Mouse (Mus musculus) CH12.LX (cell line): ENCODE data around the gene Ccdc136. TPM values are rescaled to one million over a fixed set of nuclear protein-coding genes. Genes with fewer than 3 reads are reported as not detected.
"Not testable (repeated sequence)": the region's sequence is repeated elsewhere in the genome, so short reads cannot be mapped to it uniquely, and the experiment has no call there.

Experiments
- DNase-seq: peaks from one replicate; pipeline ENCODE4 v3.0.0-alpha.2; 2013; ENCODE audit errors: extremely low read depth
- H3K27ac ChIP-seq: 2 replicates; pipeline ENCODE4 v1.5.1; 2012; ENCODE audit warnings: low read depth, mild to moderate bottlenecking, control low read depth, moderate library complexity; ENCODE audit not compliant: insufficient read depth
- H3K27me3 ChIP-seq: replicated peaks from 2 replicates; pipeline ENCODE3; 2012; ENCODE audit warnings: inconsistent platforms
- H3K36me3 ChIP-seq, 2 experiments: replicated peaks in 1 of 2; 2 replicates each; pipeline versions ENCODE3 to v1.6.1; 2012; ENCODE audit warnings: inconsistent platforms in 1 of 2, low read length in 1 of 2, mild to moderate bottlenecking in 1 of 2, mixed read lengths in 1 of 2, moderate library complexity in 1 of 2; ENCODE audit not compliant: control insufficient read depth in 1 of 2, insufficient read depth in 1 of 2
- H3K4me1 ChIP-seq, 2 experiments: 2 replicates each; pipeline ENCODE4 v1.6.1; 2012; ENCODE audit warnings: inconsistent platforms in 1 of 2, moderate library complexity in 1 of 2; ENCODE audit not compliant: insufficient read depth in 2 of 2, control insufficient read depth in 1 of 2
- H3K4me2 ChIP-seq: 2 replicates; pipeline ENCODE4 v1.6.1; 2012; ENCODE audit warnings: low read depth, mild to moderate bottlenecking, control low read depth; ENCODE audit not compliant: poor library complexity, insufficient read depth, severe bottlenecking
- H3K4me3 ChIP-seq, 3 experiments: fragments of 150-350 bp in 1 of 3; sonication (generic) in 1 of 3; replicated peaks in 1 of 3; 2 replicates each; pipeline versions ENCODE3 to v1.5.1; 2011 to 2012; ENCODE audit warnings: low read depth in 2 of 3, low read length in 2 of 3, mild to moderate bottlenecking in 2 of 3, moderate library complexity in 2 of 3, control low read depth in 1 of 3, improper control_type of control experiment in 1 of 3, inconsistent platforms in 1 of 3, mixed read lengths in 1 of 3; ENCODE audit not compliant: poor library complexity in 1 of 3
- H3K79me2 ChIP-seq: replicated peaks from 2 replicates; pipeline ENCODE4 v1.6.1; 2012; ENCODE audit warnings: mild to moderate bottlenecking, moderate library complexity; ENCODE audit not compliant: control insufficient read depth, poor library complexity, insufficient read depth, severe bottlenecking; ENCODE audit errors: extremely low read depth
- H3K9ac ChIP-seq: 2 replicates; pipeline ENCODE4 v1.6.1; 2012; ENCODE audit warnings: low read depth, mild to moderate bottlenecking, control low read depth, moderate library complexity; ENCODE audit not compliant: insufficient read depth
- H3K9me3 ChIP-seq: replicated peaks from 2 replicates; pipeline ENCODE3; 2012; ENCODE audit warnings: low read length, inconsistent platforms, mixed read lengths
- ELF1 ChIP-seq: IDR thresholded peaks from 2 replicates; pipeline ENCODE4 v1.6.1; 2014; ENCODE audit warnings: low read depth, mild to moderate bottlenecking, inconsistent platforms, low read length, improper control_type of control experiment
- HCFC1 ChIP-seq: IDR thresholded peaks from 2 replicates; pipeline ENCODE4 v1.6.1; 2012; ENCODE audit warnings: low read depth, mild to moderate bottlenecking, inconsistent platforms, low read length, improper control_type of control experiment
- KAT2A ChIP-seq: IDR thresholded peaks from 2 replicates; pipeline ENCODE4 v1.6.1; 2012; ENCODE audit warnings: low read length, improper control_type of control experiment, inconsistent platforms; ENCODE audit not compliant: insufficient replicate concordance
- MAX ChIP-seq: IDR thresholded peaks from 2 replicates; pipeline ENCODE4 v1.6.1; 2011; ENCODE audit warnings: low read length, improper control_type of control experiment
- MAZ ChIP-seq: IDR thresholded peaks from 2 replicates; pipeline ENCODE4 v1.6.1; 2012; ENCODE audit warnings: low read depth, mild to moderate bottlenecking, inconsistent platforms, low read length, improper control_type of control experiment, moderate library complexity
- MEF2A ChIP-seq: IDR thresholded peaks from 2 replicates; pipeline ENCODE4 v1.6.1; 2014; ENCODE audit warnings: low read depth, mild to moderate bottlenecking, inconsistent platforms, low read length, improper control_type of control experiment, borderline replicate concordance
- NELFE ChIP-seq: IDR thresholded peaks from 2 replicates; pipeline ENCODE4 v1.6.1; 2011; ENCODE audit warnings: low read depth, low read length, improper control_type of control experiment
- POLR2A ChIP-seq: IDR thresholded peaks from 2 replicates; pipeline ENCODE4 v1.6.1; 2011; ENCODE audit warnings: low read depth, mild to moderate bottlenecking, improper control_type of control experiment, low read length
- TBP ChIP-seq: conservative IDR thresholded peaks from 2 replicates; pipeline ENCODE4 v1.6.1; 2011; ENCODE audit warnings: low read depth, low read length, improper control_type of control experiment
- TCF12 ChIP-seq: IDR thresholded peaks from 2 replicates; pipeline ENCODE4 v1.6.1; 2014; ENCODE audit warnings: low read depth, mild to moderate bottlenecking, inconsistent platforms, low read length, improper control_type of control experiment
- USF1 ChIP-seq: IDR thresholded peaks from 2 replicates; pipeline ENCODE4 v1.6.1; 2014; ENCODE audit warnings: low read depth, mild to moderate bottlenecking, inconsistent platforms, low read length, improper control_type of control experiment
- ZMIZ1 ChIP-seq: IDR thresholded peaks from 2 replicates; pipeline ENCODE4 v1.6.1; 2012; ENCODE audit warnings: low read depth, mild to moderate bottlenecking, inconsistent platforms, low read length, improper control_type of control experiment
- dilution Hi-C: fragments of 300-500 bp; cut with MboI; formaldehyde crosslinking; loops from 2 replicates; pipeline ENCODE4 v1.14.3; 2020; ENCODE audit warnings: low sequenced_read_pairs; ENCODE audit not compliant: extremely low pct_unique_long_range_greater_than_20kb, extremely low pct_ligation_motif_present
- in situ Hi-C: fragments of 300-500 bp; cut with MboI; formaldehyde crosslinking; loops from 3 replicates; pipeline ENCODE4 v1.14.3; 2019; ENCODE audit warnings: low sequenced_read_pairs, low pct_ligation_motif_present, low pct_unique_long_range_greater_than_20kb, mixed read lengths
- polyA plus RNA-seq: library from polyadenylated mRNA; unstranded; fragments of >175 nt; gene quantifications from 2 replicates; pipeline ENCODE4 v1.2.1, GENCODE M21; 2012; ENCODE audit warnings: low read depth; ENCODE audit not compliant: insufficient read length
- total RNA-seq, 2 experiments: library from RNA; depleted of rRNA; stranded (reverse); fragments of 300-350 nt in 1 of 2; fragments of >200 nt in 1 of 2; gene quantifications; 2 replicates each; pipeline ENCODE4 v1.2.3; 2012 to 2014

Gene Ccdc136
- 1.2 and 4.3 TPM in 2 replicates for total RNA-seq (2012; rRNA removed)
- total RNA-seq (2014; rRNA removed), result 0.28 and 0.64 TPM in 2 replicates
- 2.4 and 2.9 TPM in 2 replicates for polyA plus RNA-seq

DNA sequence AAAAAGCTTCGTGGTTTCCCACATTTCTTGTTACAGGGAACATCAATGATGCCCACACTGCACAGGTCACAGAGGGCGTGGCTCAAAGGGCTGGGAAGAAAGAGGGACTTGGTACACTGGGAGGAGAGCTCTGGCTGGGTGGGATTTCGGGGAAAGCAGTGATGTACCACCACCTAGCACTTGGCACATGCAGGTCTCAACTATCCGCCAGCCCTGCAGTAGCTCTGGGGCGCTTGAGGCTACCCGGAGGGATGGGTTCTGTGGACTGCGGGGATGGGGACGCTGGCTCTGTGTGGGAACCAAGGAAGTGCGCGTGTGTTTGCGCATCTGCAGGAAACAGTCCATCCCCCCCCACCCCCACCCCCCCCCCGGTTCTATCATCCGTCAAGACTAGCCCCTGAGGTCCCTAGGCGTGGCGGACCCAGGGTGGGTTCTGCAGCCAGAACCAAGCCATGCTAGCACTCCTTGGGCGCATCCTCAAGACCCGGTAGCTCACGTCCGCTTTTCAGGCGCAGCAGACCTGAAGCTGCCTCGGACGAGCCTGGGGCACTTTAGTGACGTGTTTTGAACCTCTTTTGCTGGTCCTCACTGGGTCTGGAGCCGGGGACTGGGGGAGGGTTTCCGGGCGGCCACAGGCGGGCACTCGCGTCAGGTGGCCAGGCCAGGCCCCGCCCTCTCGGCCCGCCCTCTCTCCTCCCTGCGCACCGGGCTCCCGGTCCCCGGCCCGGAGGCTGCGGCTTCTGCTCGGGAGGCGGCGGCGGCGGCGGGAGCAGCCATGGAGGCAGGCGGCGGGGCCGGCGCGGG, at the start of gene Ccdc136:
Gene Ccdc136 (plus strand): TSS at position 400 of the 804 bp plus-strand sequence.
- peak; percentile 39 for DNase-seq
- H3K4me1 ChIP-seq, result peaks cover 0 to 7% of the 10 kb centered on the region in 2 experiments; a peak in 1 of 4 replicates
- dilution Hi-C loops (no loop called here), in situ Hi-C loops (loop anchor here (25.0 kb wide), 1 partner anchor 241 kb away; no protein-coding TSS in a partner anchor)
- H3K27me3 ChIP-seq, result peaks cover 80% of the 10 kb centered on the region
- no peak for TF ChIP-seq MAX
- TF ChIP-seq NELFE, result peak; percentile 35; the same call in 1 of the 2 replicates
- 0 out of 2 replicates have a peak, but pooled peaks have one; percentile 30 for TF ChIP-seq MAZ
- TF ChIP-seq TCF12, result peak; percentile 46; the same call in 1 of the 2 replicates
- TF ChIP-seq POLR2A, result peak; percentile 64
- TF ChIP-seq ELF1, result no peak
- no peak for TF ChIP-seq ZMIZ1
- no peak for TF ChIP-seq KAT2A
- peak; percentile 15; the same call in 1 of the 2 replicates for TF ChIP-seq HCFC1
- TF ChIP-seq MEF2A, result 0 out of 2 replicates have a peak, but pooled peaks have one; percentile 5
- peak; percentile 77 for TF ChIP-seq USF1
- peak within 1 kb of the TSS; percentile 62 for H3K4me2 ChIP-seq
- H3K36me3 ChIP-seq, result no peaks in the 10 kb centered on the region
- H3K27ac ChIP-seq, result no peak within 1 kb of the TSS
- no peaks in the 10 kb centered on the region for H3K9me3 ChIP-seq
- peak within 1 kb of the TSS; percentile 59 to 87 (median 64) for H3K4me3 ChIP-seq
- H3K9ac ChIP-seq, result peak within 1 kb of the TSS; percentile 75
- H3K79me2 ChIP-seq, result no peaks in the 10 kb centered on the region

DNA sequence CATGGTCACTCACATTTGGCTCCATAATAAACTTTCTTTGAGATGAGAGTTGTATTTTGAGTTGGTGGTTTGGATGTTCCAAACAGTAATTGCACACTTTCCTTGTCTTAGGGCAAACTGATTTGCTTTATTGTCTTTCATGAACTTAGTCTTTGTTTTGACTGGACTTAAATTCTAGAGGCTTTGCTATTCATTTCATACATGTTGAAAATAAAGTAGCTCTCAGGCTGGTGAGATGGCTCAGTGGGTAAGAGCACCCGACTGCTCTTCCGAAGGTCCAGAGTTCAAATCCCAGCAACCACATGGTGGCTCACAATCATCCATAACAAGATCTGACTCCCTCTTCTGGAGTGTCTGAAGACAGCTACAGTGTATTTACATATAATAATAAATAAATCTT, 49.6 kb upstream of the Ccdc136 start:
- in situ Hi-C loops, H3K4me3 ChIP-seq, H3K27ac ChIP-seq, dilution Hi-C loops, H3K9me3 ChIP-seq, H3K36me3 ChIP-seq, DNase-seq, H3K9ac ChIP-seq, H3K4me2 ChIP-seq: not testable (repeated sequence)
- Histone ChIP-seq H3K27me3 (peaks cover 28% of the 10 kb centered on the region), H3K79me2 (peaks cover 30% of the 10 kb centered on the region), H3K4me1 (peaks cover 2 to 19% of the 10 kb centered on the region in 2 experiments; a peak in 2 of 4 replicates)
- TF ChIP-seq TBP, result peak; percentile 87
